Mouse (Mus musculus) embryonic fibroblast, embryonic 13.5 days (primary cell): ENCODE results near the gene Mpp6. TPM values are rescaled to one million over a fixed set of nuclear protein-coding genes. Genes with fewer than 3 reads are reported as not detected.

Experiments used
- H3K27ac ChIP-seq: 2 replicates; pipeline ENCODE4 v1.5.1; 2012; ENCODE audit warnings: low read length, control low read depth, inconsistent platforms; ENCODE audit not compliant: insufficient read depth
- H3K4me1 ChIP-seq: 2 replicates; pipeline ENCODE4 v1.6.1; 2011; ENCODE audit warnings: low read length; ENCODE audit not compliant: control insufficient read depth, insufficient read depth
- H3K4me3 ChIP-seq: 2 replicates; pipeline ENCODE4 v1.5.1; 2011; ENCODE audit warnings: mild to moderate bottlenecking, control low read depth, low read length; ENCODE audit not compliant: insufficient read depth
- CTCF ChIP-seq: IDR thresholded peaks from 2 replicates; pipeline ENCODE4 v1.5.1; 2011; ENCODE audit warnings: mild to moderate bottlenecking, control low read depth, low read length, moderate library complexity, borderline replicate concordance; ENCODE audit not compliant: insufficient read depth
- POLR2A ChIP-seq: IDR thresholded peaks from 2 replicates; pipeline ENCODE4 v1.6.1; 2011; ENCODE audit warnings: low read depth, mild to moderate bottlenecking, control low read depth, low read length, moderate library complexity
- polyA plus RNA-seq: library from polyadenylated mRNA; stranded (reverse); fragments of >200 nt; gene quantifications from 2 replicates; pipeline ENCODE4 v1.2.4, GENCODE M21; 2011; ENCODE audit warnings: low read depth; ENCODE audit not compliant: missing spikeins, insufficient read length

Mpp6 gene
- polyA plus RNA-seq, 1 experiment, result 43.9 TPM

DNA sequence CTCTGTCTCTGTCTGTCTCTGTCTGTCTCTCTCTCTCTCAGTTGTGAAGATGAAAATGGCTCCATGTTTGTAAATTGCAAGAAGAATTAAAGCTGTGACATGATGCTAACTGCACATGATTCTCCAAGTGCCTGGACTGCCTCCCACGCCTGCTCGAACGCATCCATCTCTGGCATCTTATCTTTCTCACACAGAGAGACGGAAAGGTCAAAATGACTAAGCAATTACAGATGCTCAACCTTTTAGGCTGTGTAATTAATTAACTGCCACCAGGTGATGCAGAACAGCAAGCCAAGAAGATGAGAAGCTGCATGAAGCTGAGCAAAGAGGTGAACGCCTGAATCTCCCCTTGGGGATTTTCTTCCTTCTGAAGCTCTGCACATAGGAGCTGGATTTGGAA, 130.4 kb downstream of the Mpp6 start:
- TF ChIP-seq CTCF (no peak), POLR2A (no peak)
- H3K27ac ChIP-seq, result no peak overlapping the region
- no peak overlapping the region for H3K4me3 ChIP-seq
- H3K4me1 ChIP-seq, result no peaks in the 10 kb centered on the region

DNA sequence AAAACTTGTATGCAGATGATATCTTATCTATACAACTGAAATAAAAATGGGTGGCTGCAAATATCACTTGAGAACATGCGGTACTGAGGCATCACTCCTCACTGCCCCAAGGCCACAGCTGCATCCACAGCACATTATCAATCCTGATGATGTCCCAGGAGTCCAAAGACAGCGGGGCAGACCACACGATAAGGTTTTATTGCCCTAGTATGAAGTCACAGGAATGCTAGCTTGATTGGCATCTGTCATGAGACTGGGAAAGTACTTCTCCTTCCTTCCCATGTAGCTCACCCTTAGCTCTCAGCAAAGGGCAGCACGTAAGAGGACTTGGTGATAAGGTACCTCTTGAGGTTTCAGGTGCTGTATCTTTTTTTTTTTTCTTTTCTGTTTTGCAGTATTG, 134.1 kb downstream of the Mpp6 start:
- TF ChIP-seq CTCF (no peak), POLR2A (no peak)
- no peaks in the 10 kb centered on the region for H3K4me1 ChIP-seq
- no peak overlapping the region for H3K4me3 ChIP-seq
- H3K27ac ChIP-seq, result no peak overlapping the region

- Histone ChIP-seq H3K27ac (no peak overlapping the region), H3K4me1 (no peaks in the 10 kb centered on the region)
- no peak for TF ChIP-seq CTCF
- no peak for TF ChIP-seq POLR2A
Observed at GRCm38 (mm10) chr6:50244967-50245366, 134.9 kb downstream of the Mpp6 start.

DNA sequence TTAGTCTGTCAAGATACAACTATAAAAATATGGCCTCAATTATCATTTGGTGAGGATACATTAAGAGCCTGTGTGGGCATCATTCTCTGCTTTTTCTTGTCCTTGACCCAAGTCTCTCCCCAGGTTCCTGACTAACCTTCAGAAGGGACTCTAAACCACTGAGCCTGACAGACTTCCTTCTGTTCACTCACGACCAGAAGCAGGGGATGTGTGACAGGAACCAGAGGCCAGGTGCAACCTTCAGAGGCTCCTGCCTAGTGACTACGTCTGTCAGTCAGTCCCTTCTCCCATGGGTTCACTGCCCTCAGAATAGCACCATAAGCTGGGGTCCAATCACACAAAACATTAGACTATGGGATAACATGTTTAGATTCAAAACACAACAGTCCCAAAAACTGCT, 137.3 kb downstream of the Mpp6 start:
- TF ChIP-seq CTCF, result no peak
- no peak for TF ChIP-seq POLR2A
- Histone ChIP-seq H3K27ac (no peak overlapping the region), H3K4me1 (no peaks in the 10 kb centered on the region), H3K4me3 (no peak overlapping the region)

More at GRCm38 (mm10) chr6:50244967-50245366, 134.9 kb downstream of the Mpp6 start:
- no peak overlapping the region for H3K4me3 ChIP-seq

DNA sequence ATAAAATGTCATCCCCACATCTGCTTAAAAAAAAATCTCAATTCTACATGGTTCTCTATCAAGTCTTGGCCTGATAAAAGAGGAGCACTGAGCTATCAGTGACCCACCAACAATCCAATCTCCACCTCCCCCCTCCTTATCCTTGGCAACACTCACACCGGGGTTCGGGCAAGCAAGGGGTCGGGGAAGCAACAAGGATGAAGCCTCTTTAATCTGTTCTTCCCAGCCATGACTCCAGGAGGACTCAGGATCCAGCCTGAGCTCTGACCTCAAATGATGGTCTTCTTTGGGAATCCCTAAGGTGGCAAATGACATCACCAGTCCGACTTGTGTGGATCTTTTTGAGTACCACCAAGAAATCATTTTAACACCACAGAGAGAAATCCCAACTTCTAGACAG, 137.8 kb downstream of the Mpp6 start:
- no peak overlapping the region for H3K27ac ChIP-seq
- no peaks in the 10 kb centered on the region for H3K4me1 ChIP-seq
- TF ChIP-seq CTCF (no peak), POLR2A (no peak)
- H3K4me3 ChIP-seq, result no peak overlapping the region

Other genes starting within 250 kb of the Mpp6 start
- 4.6 and 4.7 TPM in 2 replicates for gene Gsdme, start 153.6 kb downstream of the Mpp6 start, polyA plus RNA-seq